Mouse (Mus musculus) midbrain, embryonic 11.5 days (tissue): ENCODE measurements at regions not wholly inside any gene's neighbourhood (a gene's known extent, or its start where the extent isn't known, plus 50 kb on each side); places are given as distances from the start of the nearest gene placed in this dataset.

Experiments
- ATAC-seq: fragments of 200-750 bp; cut with Nextera tagmentation; 2 replicates; pipeline ENCODE4 v1.8.0; 2017; ENCODE audit warnings: moderate TSS enrichment, moderate library complexity; ENCODE audit not compliant: low FRiP score
- DNase-seq: peaks from one replicate; pipeline ENCODE4 v3.0.0; 2015; ENCODE audit warnings: low spot score; ENCODE audit errors: missing footprints
- H3K27ac ChIP-seq: fragments of 300-500 bp; sonication (generic); 2 replicates; pipeline ENCODE4 v1.5.1; 2014; ENCODE audit warnings: low read depth, low read length
- H3K27me3 ChIP-seq: fragments of 300-500 bp; sonication (generic); 2 replicates; pipeline ENCODE4 v1.6.1; 2014; ENCODE audit warnings: mild to moderate bottlenecking, low read length, moderate library complexity, mixed read lengths; ENCODE audit not compliant: control insufficient read depth, insufficient read depth
- H3K36me3 ChIP-seq: fragments of 300-500 bp; sonication (generic); 2 replicates; pipeline ENCODE4 v1.6.1; 2014; ENCODE audit warnings: mild to moderate bottlenecking, low read length, moderate library complexity, mixed read lengths; ENCODE audit not compliant: control insufficient read depth, insufficient read depth
- H3K4me1 ChIP-seq: fragments of 300-500 bp; sonication (generic); 2 replicates; pipeline ENCODE4 v1.6.1; 2014; ENCODE audit warnings: low read length; ENCODE audit not compliant: control insufficient read depth, insufficient read depth
- H3K4me2 ChIP-seq: fragments of 300-500 bp; sonication (generic); 2 replicates; pipeline ENCODE4 v1.6.1; 2014; ENCODE audit warnings: mild to moderate bottlenecking, moderate library complexity
- H3K4me3 ChIP-seq: fragments of 300-500 bp; sonication (generic); 2 replicates; pipeline ENCODE4 v1.5.1; 2014; ENCODE audit warnings: low read depth, low read length
- H3K9ac ChIP-seq: fragments of 300-500 bp; sonication (generic); 2 replicates; pipeline ENCODE4 v1.6.1; 2014; ENCODE audit warnings: low read length
- H3K9me3 ChIP-seq: fragments of 300-500 bp; sonication (generic); 2 replicates; pipeline ENCODE4 v1.6.1; 2016; ENCODE audit warnings: low read length; ENCODE audit not compliant: control insufficient read depth
- WGBS: fragments of 180-500 bp; shearing (Covaris S2); extraction: QIAGEN DNeasy Blood & Tissue Kit; methylation state at CpG from one replicate; pipeline ENCODE4 v1.1.7; 2014; 5-methylcytosine and 5-hydroxymethylcytosine counted together

- H3K27me3 ChIP-seq: no peaks in the 10 kb centered on the region
- H3K36me3 ChIP-seq: no peaks in the 10 kb centered on the region
- no peak for ATAC-seq
- H3K9me3 ChIP-seq: no peaks in the 10 kb centered on the region
- no peaks in the 10 kb centered on the region for H3K4me1 ChIP-seq
- H3K9ac ChIP-seq: no peak overlapping the region
- H3K4me3 ChIP-seq: no peak overlapping the region
- no peak overlapping the region for H3K4me2 ChIP-seq
- WGBS: 93% methylated on average over 3 of the region's 3 CpGs
- DNase-seq: no peak
- H3K27ac ChIP-seq: no peak overlapping the region
These were observed 498.6 kb upstream of the Acvr2a start for GRCm38 (mm10) chr2:48315306-48315705.

DNA sequence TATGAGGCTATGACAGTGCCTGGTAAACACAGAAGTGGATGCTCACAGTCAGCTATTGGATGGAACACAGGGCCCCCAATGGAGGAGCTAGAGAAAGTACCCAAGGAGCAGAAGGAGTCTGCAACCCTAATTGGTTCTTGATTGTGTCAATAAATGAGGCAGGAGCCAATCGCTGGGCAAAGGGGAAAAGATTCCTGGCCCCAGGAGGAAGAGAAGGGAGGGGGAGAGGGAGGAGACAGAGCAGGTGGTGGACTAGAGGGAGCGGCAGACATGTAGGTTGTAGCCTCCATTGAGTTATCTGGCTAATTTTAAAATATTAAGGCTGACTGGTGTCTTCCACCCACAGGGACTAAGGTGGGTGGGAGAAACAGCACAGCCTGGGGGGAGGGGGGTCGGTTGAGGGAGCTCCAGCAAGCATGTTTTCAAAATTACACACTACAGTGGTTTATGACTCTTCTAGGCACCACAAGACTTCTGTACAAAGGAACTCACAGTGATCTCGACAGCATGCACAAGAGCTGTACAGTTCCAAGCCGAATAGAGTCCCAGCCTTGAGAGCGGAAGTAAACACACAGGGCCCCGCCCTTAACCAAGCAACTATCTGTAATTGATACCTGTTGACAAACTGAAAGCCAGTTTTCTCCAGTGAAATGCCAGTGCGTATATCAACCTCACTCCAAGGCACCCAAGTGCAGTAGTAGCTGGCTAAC lies 497.6 kb upstream of the Acvr2a start:
- Histone ChIP-seq H3K27me3 (no peaks in the 10 kb centered on the region), H3K27ac (no peak overlapping the region), H3K9me3 (no peaks in the 10 kb centered on the region), H3K4me1 (no peaks in the 10 kb centered on the region), H3K4me3 (no peak overlapping the region), H3K36me3 (no peaks in the 10 kb centered on the region), H3K9ac (no peak overlapping the region), H3K4me2 (no peak overlapping the region)
- ATAC-seq (no peak), DNase-seq (no peak)
- WGBS: 87% methylated on average over 8 of the region's 8 CpGs

DNA sequence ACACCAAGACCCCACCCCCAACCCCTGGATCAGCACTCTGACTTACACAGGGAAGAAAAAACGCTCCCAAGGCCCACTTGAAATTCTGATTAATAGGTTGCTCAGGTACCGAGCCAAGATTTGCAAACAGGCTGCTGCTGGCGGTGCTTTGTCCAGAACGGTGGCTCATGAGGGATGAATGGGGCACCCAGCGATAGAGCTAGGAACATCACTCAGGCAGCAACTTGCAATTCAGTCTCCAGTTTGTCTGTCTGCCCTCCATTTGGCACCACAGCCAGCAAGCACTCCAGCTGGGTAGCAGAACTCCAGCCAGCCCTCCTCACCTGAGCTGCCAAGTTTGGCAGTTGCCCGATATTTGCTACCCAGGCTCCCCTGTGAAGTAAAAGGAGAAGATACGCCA lies 496.1 kb upstream of the Acvr2a start:
- Histone ChIP-seq H3K9me3 (no peaks in the 10 kb centered on the region), H3K4me1 (no peaks in the 10 kb centered on the region), H3K27ac (no peak overlapping the region), H3K27me3 (no peaks in the 10 kb centered on the region), H3K9ac (no peak overlapping the region), H3K4me3 (no peak overlapping the region), H3K36me3 (no peaks in the 10 kb centered on the region), H3K4me2 (no peak overlapping the region)
- DNase-seq: no peak
- 60% methylated on average over 7 of the region's 7 CpGs for WGBS
- no peak for ATAC-seq

GRCm38 (mm10) chr2:48318384-48319030 lies 495.4 kb upstream of the Acvr2a start:
- Histone ChIP-seq H3K27me3 (no peaks in the 10 kb centered on the region), H3K9ac (no peak overlapping the region), H3K9me3 (no peaks in the 10 kb centered on the region), H3K27ac (no peak overlapping the region), H3K4me1 (no peaks in the 10 kb centered on the region), H3K4me3 (no peak overlapping the region), H3K36me3 (no peaks in the 10 kb centered on the region), H3K4me2 (no peak overlapping the region)
- 58% methylated on average over 8 of the region's 8 CpGs for WGBS
- DNase-seq: no peak
- 0 out of 2 replicates have a peak, but pooled peaks have one; percentile 16 for ATAC-seq

DNA sequence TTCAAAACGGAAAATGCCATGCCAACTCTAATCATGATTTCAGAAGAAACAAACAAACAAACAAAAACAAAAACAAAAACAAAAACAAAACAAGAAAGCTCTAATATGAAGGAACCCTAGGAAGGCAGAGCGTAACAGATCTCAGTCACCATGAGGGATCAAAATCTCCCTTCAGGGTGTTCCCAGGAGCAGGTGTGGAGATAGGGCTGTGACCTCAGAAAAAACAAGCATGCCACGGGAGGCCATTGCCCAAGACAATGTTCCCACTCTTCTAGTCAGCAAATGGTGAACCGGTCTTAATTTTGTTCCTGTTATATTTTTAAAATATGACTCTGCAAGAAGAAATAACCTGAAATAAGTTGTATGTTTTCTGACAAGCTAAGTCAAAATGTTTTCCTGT lies 492.4 kb upstream of the Acvr2a start:
- DNase-seq (no peak), ATAC-seq (no peak)
- Histone ChIP-seq H3K4me1 (no peaks in the 10 kb centered on the region), H3K4me2 (no peak overlapping the region), H3K9ac (no peak overlapping the region), H3K27ac (no peak overlapping the region), H3K4me3 (no peak overlapping the region), H3K9me3 (no peaks in the 10 kb centered on the region), H3K36me3 (no peaks in the 10 kb centered on the region), H3K27me3 (no peaks in the 10 kb centered on the region)
- WGBS: 83% methylated on average over 4 of the region's 4 CpGs

GRCm38 (mm10) chr2:48322278-48322677 lies 491.6 kb upstream of the Acvr2a start:
- Histone ChIP-seq H3K27me3 (no peaks in the 10 kb centered on the region), H3K36me3 (no peaks in the 10 kb centered on the region), H3K9ac (no peak overlapping the region), H3K4me2 (no peak overlapping the region), H3K9me3 (no peaks in the 10 kb centered on the region), H3K27ac (no peak overlapping the region), H3K4me3 (no peak overlapping the region), H3K4me1 (no peaks in the 10 kb centered on the region)
- ATAC-seq (no peak), DNase-seq (no peak)
- 88% methylated on average over 5 of the region's 5 CpGs for WGBS

GRCm38 (mm10) chr2:48328204-48328603 lies 485.7 kb upstream of the Acvr2a start:
- no peak overlapping the region for H3K27ac ChIP-seq
- no peak overlapping the region for H3K4me2 ChIP-seq
- H3K4me1 ChIP-seq: no peaks in the 10 kb centered on the region
- H3K4me3 ChIP-seq: no peak overlapping the region
- H3K36me3 ChIP-seq: no peaks in the 10 kb centered on the region
- no peaks in the 10 kb centered on the region for H3K9me3 ChIP-seq
- no peak for DNase-seq
- H3K27me3 ChIP-seq: no peaks in the 10 kb centered on the region
- no peak overlapping the region for H3K9ac ChIP-seq
- no peak for ATAC-seq

DNA sequence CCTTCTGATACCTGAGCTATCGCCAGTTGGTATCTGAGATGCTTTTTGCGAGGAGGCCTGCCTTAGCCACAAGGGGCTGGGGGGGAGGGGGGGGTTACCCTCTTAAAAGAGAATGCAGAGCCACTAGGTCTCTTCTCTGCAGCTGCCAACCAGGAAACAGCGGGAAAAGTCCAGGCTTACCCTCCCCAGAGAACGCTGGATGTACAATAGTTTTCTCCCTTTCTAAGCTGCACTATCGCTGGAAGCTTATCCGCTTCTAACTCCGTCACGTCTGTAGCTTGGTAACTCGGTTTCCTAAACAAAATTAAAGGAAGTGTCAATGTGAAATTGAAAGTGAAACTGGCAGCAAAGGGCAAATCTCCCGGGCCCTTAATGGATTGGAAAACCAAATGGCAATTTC lies 481.1 kb upstream of the Acvr2a start:
- Histone ChIP-seq H3K27ac (no peak overlapping the region), H3K4me2 (no peak overlapping the region), H3K4me3 (no peak overlapping the region), H3K36me3 (no peaks in the 10 kb centered on the region), H3K9ac (no peak overlapping the region), H3K4me1 (no peaks in the 10 kb centered on the region), H3K9me3 (no peaks in the 10 kb centered on the region), H3K27me3 (no peaks in the 10 kb centered on the region)
- WGBS: 67% methylated on average over 10 of the region's 10 CpGs
- no peak for DNase-seq
- ATAC-seq: no peak

DNA sequence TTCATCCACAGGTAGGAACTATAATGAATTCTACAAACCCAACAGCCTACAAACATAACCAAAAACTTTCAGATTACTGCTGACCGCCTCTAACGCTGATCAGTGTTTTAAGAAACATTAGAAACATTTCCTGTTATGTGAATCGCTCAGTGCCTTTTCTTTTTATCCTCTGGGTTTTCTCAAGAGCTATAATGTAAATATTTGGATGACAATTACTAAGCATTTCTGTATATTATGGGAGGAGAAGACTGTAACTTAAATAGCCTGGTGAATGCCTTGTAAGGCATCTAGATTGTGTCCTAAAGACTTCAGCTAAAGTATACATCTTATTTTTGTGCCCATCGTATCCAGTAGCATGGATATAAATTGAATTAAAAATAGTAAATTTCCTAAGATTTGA lies 465.9 kb upstream of the Acvr2a start:
- DNase-seq (no peak), ATAC-seq (no peak)
- Histone ChIP-seq H3K27me3 (no peaks in the 10 kb centered on the region), H3K27ac (no peak overlapping the region), H3K9ac (no peak overlapping the region), H3K4me3 (no peak overlapping the region), H3K4me2 (no peak overlapping the region), H3K4me1 (no peaks in the 10 kb centered on the region), H3K9me3 (no peaks in the 10 kb centered on the region), H3K36me3 (no peaks in the 10 kb centered on the region)
- 85% methylated on average over 4 of the region's 4 CpGs for WGBS
